Mouse (Mus musculus) kidney, adult 2 months (tissue): ENCODE data around the gene Gm20914.
"Not testable (repeated sequence)": the region's sequence is repeated elsewhere in the genome, so short reads cannot be mapped to it uniquely, and the experiment has no call there.

Experiments used
- CTCF ChIP-seq: fragments of 200-500 bp; conservative IDR thresholded peaks from 2 replicates; pipeline ENCODE4 v1.5.1; 2011; ENCODE audit warnings: low read depth, mild to moderate bottlenecking, control low read depth, low read length, moderate library complexity, mixed read lengths; ENCODE audit not compliant: insufficient read depth, insufficient read length
- POLR2A ChIP-seq: fragments of 200-500 bp; IDR thresholded peaks from one replicate; pipeline ENCODE4 v1.6.1; 2011; ENCODE audit warnings: low read depth, low read length, control low read depth

- TF ChIP-seq CTCF, POLR2A: not testable (repeated sequence)
Observed at GRCm38 (mm10) chrY:5725678-5726077, at the start of gene Gm20914.
